Mouse (Mus musculus): ENCODE results near the gene Ypel3. TPM values are rescaled to one million over a fixed set of nuclear protein-coding genes. Genes with fewer than 3 reads are reported as not detected.
"Not testable (repeated sequence)": the region's sequence is repeated elsewhere in the genome, so short reads cannot be mapped to it uniquely, and the experiment has no call there.

Ypel3 gene
- 100 to 1,000 TPM; 282 to 325 TPM for total RNA-seq (2021)
- long read RNA-seq, experiment 1, transcript Ypel3-201 (5 exons, 973 nt) = major isoform, 339 of 435 reads
- long read RNA-seq, experiment 1, transcript Ypel3-203 (4 exons, 1,594 nt) = minor isoform, 36 of 435 reads
- long read RNA-seq, experiment 1, partial matches to known transcripts = 8 of 435 reads
- long read RNA-seq, experiment 1, other reads (novel, unspliced or antisense) = 48 of 435 reads
- long read RNA-seq, experiment 2, transcript Ypel3-201 (5 exons, 973 nt) = major isoform, 281 of 321 reads
- long read RNA-seq, experiment 2, transcript Ypel3-203 (4 exons, 1,594 nt) = minor isoform, 8 of 321 reads
- long read RNA-seq, experiment 2, partial matches to known transcripts = 5 of 321 reads
- long read RNA-seq, experiment 2, other reads (novel, unspliced or antisense) = 26 of 321 reads

- DNase-seq (ENCODE audit: low spot score in 2 of 2) = peak; percentile 92 to 96
These were observed at the start of gene Ypel3 for GRCm38 (mm10) chr7:126776598-126777057. Gene Ypel3, plus strand, starts transcription at chr7:126776955.

GRCm38 (mm10) chr7:126730256-126730789 is 46.4 kb upstream of the Ypel3 start:
- not testable (repeated sequence) for DNase-seq (ENCODE audit: low spot score in 2 of 2)

DNA sequence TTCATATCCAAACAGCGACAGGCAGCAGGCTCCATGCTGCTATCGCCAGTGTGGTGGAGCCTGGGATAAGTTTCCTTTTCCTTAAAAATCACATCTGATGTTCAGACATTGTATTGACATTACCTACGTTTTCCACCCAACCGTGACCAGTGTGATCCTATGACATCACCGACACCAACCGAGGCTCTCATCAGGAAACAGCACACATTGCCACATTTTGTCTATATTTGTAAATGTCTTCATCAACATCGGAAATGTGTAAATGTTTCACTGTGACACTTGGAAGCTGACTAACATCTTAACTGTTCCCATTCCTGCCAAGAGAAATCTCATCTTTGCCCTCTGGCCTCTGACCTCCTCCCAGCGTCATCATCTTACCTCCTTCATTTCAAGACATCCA is 40.6 kb upstream of the Ypel3 start:
- no peak for DNase-seq (ENCODE audit: low spot score in 2 of 2)

- peak; percentile 82 to 88 for DNase-seq (ENCODE audit: low spot score in 2 of 2)
These were observed 37.2 kb upstream of the Ypel3 start for GRCm38 (mm10) chr7:126739551-126739950.

GRCm38 (mm10) chr7:126740132-126740735 is 36.5 kb upstream of the Ypel3 start:
- no peak for DNase-seq (ENCODE audit: low spot score in 2 of 2)

DNA sequence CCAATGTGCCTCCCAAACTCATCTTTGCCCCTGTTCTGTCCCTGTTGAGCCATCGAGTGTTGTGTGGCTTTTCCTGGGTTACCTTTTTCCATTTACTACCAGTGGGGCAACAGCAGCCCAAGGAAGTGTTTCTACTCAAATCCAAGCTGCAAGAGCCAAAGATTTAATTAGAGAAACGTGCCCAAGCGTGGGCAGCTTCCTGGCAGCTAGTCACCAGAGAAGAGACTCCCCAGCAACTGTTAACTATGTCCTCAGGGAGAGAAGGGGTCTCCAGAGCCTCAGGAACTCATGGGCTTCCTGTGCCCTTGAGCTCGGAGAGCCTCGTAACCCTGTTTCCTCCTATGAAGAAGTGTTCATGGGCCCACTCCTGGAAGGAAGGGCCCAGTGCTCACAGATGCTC is 35.8 kb upstream of the Ypel3 start:
- DNase-seq (ENCODE audit: low spot score in 2 of 2) = no peak

- DNase-seq (ENCODE audit: low spot score in 2 of 2) = no peak
These were observed 35.3 kb upstream of the Ypel3 start for GRCm38 (mm10) chr7:126741452-126741851.

- DNase-seq (ENCODE audit: low spot score in 2 of 2) = peak in 1 of 2 experiments; percentile 31
These were observed 34.7 kb upstream of the Ypel3 start for GRCm38 (mm10) chr7:126741964-126742482.

- DNase-seq (ENCODE audit: low spot score in 2 of 2) = no peak
These were observed 30.7 kb upstream of the Ypel3 start for GRCm38 (mm10) chr7:126746066-126746465.

GRCm38 (mm10) chr7:126746798-126747197 is 30.0 kb upstream of the Ypel3 start:
- DNase-seq (ENCODE audit: low spot score in 2 of 2) = no peak

GRCm38 (mm10) chr7:126748824-126749223 is 27.9 kb upstream of the Ypel3 start:
- no peak for DNase-seq (ENCODE audit: low spot score in 2 of 2)

- DNase-seq (ENCODE audit: low spot score in 2 of 2) = no peak
These were observed 27.0 kb upstream of the Ypel3 start for GRCm38 (mm10) chr7:126749582-126750343.

DNA sequence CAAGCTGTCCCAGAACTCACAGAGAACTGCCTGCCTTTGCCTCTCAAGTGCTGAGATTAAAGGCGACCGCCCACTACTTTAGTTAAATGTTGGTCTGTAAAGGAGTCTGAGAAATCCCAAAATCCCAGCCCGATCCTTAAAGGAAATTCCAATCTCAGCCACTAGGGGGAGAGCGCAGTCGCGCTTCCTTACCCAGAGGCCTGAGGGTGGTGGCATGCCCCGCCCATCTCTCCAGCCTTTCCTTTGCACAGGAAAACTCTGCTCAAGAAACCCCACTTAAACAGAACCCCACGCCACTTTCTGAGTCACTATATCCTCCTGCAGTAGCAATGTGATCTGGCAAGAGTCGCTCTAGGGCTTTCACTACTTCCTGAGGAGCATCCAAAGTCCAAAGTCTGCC is 21.9 kb upstream of the Ypel3 start:
- DNase-seq (ENCODE audit: low spot score in 2 of 2) = peak; percentile 71 to 78

DNA sequence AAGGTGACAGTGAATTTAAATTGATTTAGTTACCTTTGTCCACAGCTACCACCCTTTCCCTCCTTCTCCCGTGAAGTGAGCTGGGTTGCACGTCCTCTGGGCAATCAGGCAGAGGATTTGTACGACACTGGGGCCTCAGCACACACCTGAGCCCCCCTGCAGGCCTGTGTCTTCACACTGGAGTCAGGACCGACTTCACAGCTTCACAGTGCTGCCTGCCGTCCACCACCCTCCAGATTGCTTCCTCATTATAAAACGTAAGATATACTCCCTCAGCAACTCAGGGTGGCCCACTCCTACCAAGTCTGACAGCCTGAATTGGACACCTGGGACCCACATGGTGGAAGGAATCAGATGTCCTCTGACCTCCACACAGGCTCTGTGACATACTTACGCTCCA is 18.2 kb upstream of the Ypel3 start:
- DNase-seq (ENCODE audit: low spot score in 2 of 2) = no peak

- DNase-seq (ENCODE audit: low spot score in 2 of 2) = peak; percentile 78 to 83
These were observed 17.6 kb upstream of the Ypel3 start, which contains the start of gene Mapk3 for GRCm38 (mm10) chr7:126759050-126759671. Gene Mapk3, plus strand, starts transcription at chr7:126759601.

DNA sequence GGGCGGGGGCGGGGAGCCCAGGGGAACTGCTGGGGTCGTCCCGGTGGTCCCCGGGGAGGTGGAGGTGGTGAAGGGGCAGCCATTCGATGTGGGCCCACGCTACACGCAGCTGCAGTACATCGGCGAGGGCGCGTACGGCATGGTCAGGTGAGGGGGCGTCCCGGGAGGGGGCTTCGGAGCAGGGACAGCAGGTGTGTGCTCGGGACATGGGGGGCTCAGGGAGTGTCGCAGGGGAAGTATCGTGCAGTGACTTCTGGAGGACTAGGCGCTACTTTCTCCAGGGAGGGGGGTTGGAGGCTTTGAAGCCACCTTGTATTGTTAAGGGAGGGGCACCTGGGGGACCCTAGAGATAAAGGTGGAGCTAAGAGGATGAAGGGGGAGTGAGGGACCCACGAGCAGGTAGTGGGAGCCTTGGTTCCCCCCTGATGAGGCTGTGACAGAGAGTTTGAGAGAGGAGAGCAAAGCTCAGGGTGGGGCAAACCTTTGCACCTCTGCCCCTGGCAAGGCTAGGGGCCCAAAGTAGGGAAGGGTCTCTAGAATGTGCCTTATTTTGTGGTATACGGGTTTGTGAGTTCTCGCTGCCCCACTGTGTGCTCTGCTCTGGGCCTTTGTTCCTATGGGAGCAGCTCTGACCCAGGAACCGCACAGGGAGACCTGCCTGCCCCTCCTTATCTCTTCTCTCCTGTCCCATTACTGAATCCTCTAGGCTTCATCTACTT is 16.9 kb upstream of the Ypel3 start:
- DNase-seq (ENCODE audit: low spot score in 2 of 2) = no peak

GRCm38 (mm10) chr7:126760391-126760802 is 16.4 kb upstream of the Ypel3 start:
- no peak for DNase-seq (ENCODE audit: low spot score in 2 of 2)

- no peak for DNase-seq (ENCODE audit: low spot score in 2 of 2)
These were observed 15.8 kb upstream of the Ypel3 start for GRCm38 (mm10) chr7:126760956-126761355.

DNA sequence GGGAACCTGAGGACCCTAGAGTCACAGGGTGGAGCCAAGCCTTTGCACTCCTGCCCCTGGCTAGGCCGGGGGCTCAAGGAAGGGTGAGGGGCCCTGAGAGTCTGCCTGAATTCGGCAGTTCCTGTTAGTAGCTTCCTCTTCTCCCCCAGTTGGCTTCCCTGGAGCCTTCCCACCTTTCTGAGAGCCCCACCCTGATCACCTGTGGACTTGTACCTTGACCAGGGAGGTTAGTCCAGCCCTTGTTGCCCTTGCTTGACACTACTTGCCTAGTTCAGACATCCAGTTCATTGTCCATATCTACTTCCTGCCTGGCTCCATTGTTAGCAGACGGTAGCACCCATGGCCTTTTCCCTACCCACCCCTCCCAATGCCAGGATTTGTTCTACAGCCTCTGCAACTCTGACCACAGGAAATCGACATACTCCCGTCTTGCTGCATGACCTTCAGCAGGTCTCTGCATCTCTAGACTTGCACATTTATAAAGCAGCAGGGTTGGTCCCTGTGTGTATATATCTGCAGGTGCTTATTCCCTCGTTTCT is 15.2 kb upstream of the Ypel3 start:
- no peak for DNase-seq (ENCODE audit: low spot score in 2 of 2)
